Mouse (Mus musculus) cortical plate, adult 2 months (tissue): Measurements from ENCODE around the gene Mgll.

Experiments
- CTCF ChIP-seq: fragments of 200-500 bp; IDR thresholded peaks from 2 replicates; pipeline ENCODE4 v1.5.1; 2011; ENCODE audit warnings: mild to moderate bottlenecking, control low read depth, low read length; ENCODE audit not compliant: insufficient read depth; ENCODE audit errors: extremely low read depth
- POLR2A ChIP-seq: fragments of 200-500 bp; IDR thresholded peaks from 2 replicates; pipeline ENCODE4 v1.6.1; 2011; ENCODE audit warnings: mild to moderate bottlenecking, low read length, control low read depth; ENCODE audit not compliant: insufficient read depth; ENCODE audit errors: extremely low read depth

DNA sequence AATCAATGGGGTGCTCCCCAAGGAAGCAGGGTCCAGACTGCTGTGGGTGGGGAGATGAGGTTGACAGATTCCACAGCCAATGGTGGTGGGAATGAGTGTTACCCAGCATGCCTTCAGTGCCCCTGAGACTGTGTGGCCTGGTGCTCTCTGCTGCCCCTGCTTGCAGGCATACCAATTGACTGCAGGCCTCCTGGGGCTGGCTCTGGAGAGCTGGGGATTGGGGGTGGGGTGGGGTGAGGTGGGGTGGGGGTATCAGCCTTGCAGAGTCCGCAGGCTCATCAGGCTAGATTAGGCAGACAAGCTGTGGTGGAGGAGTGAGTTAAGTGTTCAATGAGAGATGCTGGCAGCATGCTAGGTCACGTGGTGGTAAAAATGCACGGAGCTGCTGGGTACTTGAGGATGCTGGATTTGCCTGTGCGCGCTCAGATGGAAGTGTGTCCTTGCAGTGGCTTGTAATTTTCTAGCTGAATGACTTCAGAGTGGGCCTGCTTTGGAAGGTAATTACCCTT lies 28.6 kb downstream of the Mgll start:
- TF ChIP-seq CTCF (0 out of 2 replicates have a peak, but pooled peaks have one; percentile 2), POLR2A (peak; percentile 17; the same call in 1 of the 2 replicates)
